Mouse (Mus musculus): ENCODE measurements around the gene Eci1. TPM values are rescaled to one million over a fixed set of nuclear protein-coding genes. Genes with fewer than 3 reads are reported as not detected.
A peak's percentile ranks its signal among the peaks of the same experiment; 100 is the strongest.

The Eci1 gene
- polyA plus RNA-seq, 1 experiment from 2014 or later, result 74.6 TPM

DNA sequence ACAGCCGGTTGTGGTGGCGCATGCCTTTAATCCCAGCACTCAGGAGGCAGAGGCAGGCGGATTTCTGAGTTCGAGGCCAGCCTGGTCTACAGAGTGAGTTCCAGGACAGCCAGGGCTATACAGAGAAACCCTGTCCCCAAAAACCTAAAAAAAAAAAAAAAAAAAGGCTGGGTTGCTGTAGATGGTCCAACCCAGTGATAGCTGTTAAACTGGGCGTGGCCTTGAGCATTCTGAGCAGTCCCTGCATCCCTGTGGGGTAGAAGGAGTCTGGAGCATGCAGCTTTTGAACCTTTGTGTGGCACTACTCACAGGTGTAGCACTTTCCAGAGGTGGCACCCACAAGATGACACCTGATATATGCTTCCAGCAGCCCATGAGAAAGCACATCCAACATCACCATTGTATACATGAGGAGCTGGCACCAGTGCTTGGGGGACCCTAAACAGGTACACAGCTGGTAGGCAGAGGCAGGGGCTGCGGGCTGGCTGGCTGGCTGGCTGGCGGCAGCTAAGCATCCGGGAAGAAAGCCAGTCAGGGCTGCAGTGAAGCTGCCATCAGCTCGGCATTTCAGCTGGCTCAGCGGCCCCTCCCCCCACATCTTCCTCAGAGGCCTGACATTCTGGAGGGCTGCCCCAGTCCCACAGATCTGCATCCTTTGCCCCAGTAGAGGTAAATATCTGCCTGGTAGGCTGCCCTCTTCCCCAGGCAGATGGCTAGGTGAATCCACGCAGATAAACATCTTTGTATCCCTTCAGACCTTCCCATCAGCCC, 58.8 kb downstream of the Eci1 start:
- ATAC-seq (replicated peaks; ENCODE audit: insufficient number of reproducible peaks, low FRiP score, low TSS enrichment, low read depth) (no peak; the same call in 1 of the 2 replicates), DNase-seq (ENCODE audit: low spot score) (no peak)
- WGBS, result 46% methylated on average over 11 of the region's 11 CpGs
- H3K4me2 ChIP-seq (ENCODE audit: low read depth, low read length), result no peak overlapping the region
- H3K9ac ChIP-seq (replicated peaks; ENCODE audit: low read length), result peak overlapping the region; percentile 3; the same call in 1 of the 2 replicates
- no peak overlapping the region for H3K4me3 ChIP-seq (ENCODE audit: low read depth, low read length)
- H3K27ac ChIP-seq (replicated peaks; ENCODE audit: low read depth, low read length), result no peak overlapping the region
- H3K36me3 ChIP-seq (replicated peaks; ENCODE audit: control insufficient read depth, insufficient read depth, low read depth, low read length), result no peaks in the 10 kb centered on the region
- no peaks in the 10 kb centered on the region for H3K9me3 ChIP-seq (replicated peaks; ENCODE audit: control insufficient read depth, low read length)
- H3K27me3 ChIP-seq (ENCODE audit: control insufficient read depth, insufficient read depth, low read length), result peaks cover 5% of the 10 kb centered on the region
- H3K4me1 ChIP-seq (ENCODE audit: control insufficient read depth, insufficient read depth, low read length), result peaks cover 5% of the 10 kb centered on the region

DNA sequence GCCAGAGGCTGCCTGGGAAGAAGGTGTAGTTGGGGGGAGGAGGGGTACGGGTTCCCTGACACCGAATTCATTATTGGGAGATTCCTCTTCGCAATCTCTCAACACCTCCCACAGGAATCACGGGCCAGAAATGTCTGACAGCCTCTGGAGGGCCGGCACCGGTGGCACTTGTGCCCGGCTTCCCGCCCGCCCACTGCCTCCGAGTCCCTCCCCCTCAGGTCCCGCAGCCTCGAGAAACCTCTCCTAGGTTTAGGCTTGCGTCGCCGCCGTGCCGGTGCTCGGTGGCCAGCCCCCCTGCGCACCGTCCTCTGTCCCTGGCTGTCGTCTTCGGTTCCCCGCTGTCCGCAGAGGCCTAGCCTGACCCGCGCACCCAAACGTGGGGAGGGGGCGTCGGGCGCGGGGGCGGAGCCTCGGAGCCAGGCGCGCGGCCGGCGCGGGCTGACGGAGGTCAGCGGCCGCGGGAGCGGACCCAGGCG, 61.8 kb downstream of the Eci1 start, which contains the start of gene Caskin1:
Gene Caskin1 (plus strand): TSS at position 416 of the 476 bp plus-strand sequence.
- ATAC-seq (replicated peaks; ENCODE audit: insufficient number of reproducible peaks, low FRiP score, low TSS enrichment, low read depth) (peak; percentile 45), DNase-seq (ENCODE audit: low spot score) (peak; percentile 53)
- Histone ChIP-seq H3K27me3 (ENCODE audit: control insufficient read depth, insufficient read depth, low read length) (peaks cover 5% of the 10 kb centered on the region), H3K9ac (replicated peaks; ENCODE audit: low read length) (peak within 1 kb of the TSS; percentile 78), H3K9me3 (replicated peaks; ENCODE audit: control insufficient read depth, low read length) (no peaks in the 10 kb centered on the region), H3K27ac (replicated peaks; ENCODE audit: low read depth, low read length) (peak within 1 kb of the TSS; percentile 65), H3K36me3 (replicated peaks; ENCODE audit: control insufficient read depth, insufficient read depth, low read depth, low read length) (no peaks in the 10 kb centered on the region), H3K4me3 (ENCODE audit: low read depth, low read length) (peak within 1 kb of the TSS; percentile 75), H3K4me2 (ENCODE audit: low read depth, low read length) (peak within 1 kb of the TSS; percentile 98), H3K4me1 (ENCODE audit: control insufficient read depth, insufficient read depth, low read length) (peaks cover 5% of the 10 kb centered on the region)
- WGBS, result 0% methylated on average over 34 of the region's 45 CpGs

DNA sequence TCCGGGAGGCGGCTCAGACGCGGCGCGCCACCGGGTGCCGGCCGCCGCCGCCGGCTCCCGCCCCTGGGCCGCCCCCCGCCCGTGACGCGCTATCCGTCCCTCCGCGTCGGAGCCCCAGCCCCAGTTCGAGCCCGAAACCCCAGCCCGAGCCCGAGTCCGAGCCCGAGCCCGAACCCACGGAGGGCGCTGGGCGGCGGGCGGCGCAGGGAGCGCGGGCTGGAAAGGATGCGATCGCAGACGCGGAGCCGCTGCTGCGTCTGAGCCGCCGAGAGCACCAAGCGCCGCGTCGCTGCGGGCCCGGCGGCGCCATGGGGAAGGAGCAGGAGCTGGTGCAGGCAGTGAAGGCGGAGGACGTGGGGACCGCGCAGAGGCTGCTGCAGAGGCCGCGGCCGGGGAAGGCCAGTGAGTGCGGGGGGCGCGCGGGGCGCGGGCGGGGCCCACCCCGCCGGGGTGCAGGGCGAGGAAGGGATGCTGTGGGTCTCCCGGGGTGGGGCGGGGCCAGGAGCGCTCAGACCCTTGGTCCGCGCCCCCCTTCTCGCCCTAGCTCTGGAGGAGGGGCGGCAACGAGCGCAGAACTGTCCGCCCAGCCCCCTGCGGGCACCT, 62.3 kb downstream of the Eci1 start:
- peak; percentile 46 for ATAC-seq (replicated peaks; ENCODE audit: insufficient number of reproducible peaks, low FRiP score, low TSS enrichment, low read depth)
- Histone ChIP-seq H3K27me3 (ENCODE audit: control insufficient read depth, insufficient read depth, low read length) (peaks cover 5% of the 10 kb centered on the region), H3K4me3 (ENCODE audit: low read depth, low read length) (peak overlapping the region; percentile 75), H3K9ac (replicated peaks; ENCODE audit: low read length) (peak overlapping the region; percentile 78), H3K9me3 (replicated peaks; ENCODE audit: control insufficient read depth, low read length) (no peaks in the 10 kb centered on the region), H3K27ac (replicated peaks; ENCODE audit: low read depth, low read length) (peak overlapping the region; percentile 65), H3K36me3 (replicated peaks; ENCODE audit: control insufficient read depth, insufficient read depth, low read depth, low read length) (no peaks in the 10 kb centered on the region), H3K4me1 (ENCODE audit: control insufficient read depth, insufficient read depth, low read length) (peaks cover 5% of the 10 kb centered on the region), H3K4me2 (ENCODE audit: low read depth, low read length) (peak overlapping the region; percentile 98)
- peak; percentile 55 for DNase-seq (ENCODE audit: low spot score)
- WGBS, result under 1% methylated on average over 66 of the region's 81 CpGs

Other genes starting within 250 kb of the Eci1 start
- gene Tbc1d24, start 221.1 kb upstream of the Eci1 start, polyA plus RNA-seq (2014; fragmentation: Nextera tagmentation; extraction: Ambion mirVana), result 3.7 and 5.4 TPM in 2 replicates
- 6.2 and 7.1 TPM in 2 replicates for gene Ntn3, start 217.1 kb upstream of the Eci1 start, polyA plus RNA-seq (2014; fragmentation: Nextera tagmentation; extraction: Ambion mirVana)
- 16.9 and 21.7 TPM in 2 replicates for gene Tedc2, start 205.8 kb upstream of the Eci1 start, polyA plus RNA-seq (2014; fragmentation: Nextera tagmentation; extraction: Ambion mirVana)
- 99.6 and 101 TPM in 2 replicates for gene Ccnf, start 175.2 kb upstream of the Eci1 start, polyA plus RNA-seq (2014; fragmentation: Nextera tagmentation; extraction: Ambion mirVana)
- gene Abca17, start 75.6 kb upstream of the Eci1 start, polyA plus RNA-seq (2014; fragmentation: Nextera tagmentation; extraction: Ambion mirVana), result 0.38 TPM in 1 of 2 replicates, not detected in the other
- gene Abca3, start 74.7 kb upstream of the Eci1 start, polyA plus RNA-seq (2014; fragmentation: Nextera tagmentation; extraction: Ambion mirVana), result 5.3 and 7.7 TPM in 2 replicates
- 349 and 363 TPM in 2 replicates for gene Rnps1, start 12.1 kb upstream of the Eci1 start, polyA plus RNA-seq (2014; fragmentation: Nextera tagmentation; extraction: Ambion mirVana)
- gene Dnase1l2, start 16.5 kb downstream of the Eci1 start, polyA plus RNA-seq (2014; fragmentation: Nextera tagmentation; extraction: Ambion mirVana), result 1.1 TPM in 2 replicates
- gene E4f1, start 43.7 kb downstream of the Eci1 start, polyA plus RNA-seq (2014; fragmentation: Nextera tagmentation; extraction: Ambion mirVana), result 10.3 and 11.1 TPM in 2 replicates
- 53.7 and 54.9 TPM in 2 replicates for gene Pgp, start 43.8 kb downstream of the Eci1 start, polyA plus RNA-seq (2014; fragmentation: Nextera tagmentation; extraction: Ambion mirVana)
- gene Bricd5, start 47.2 kb downstream of the Eci1 start, polyA plus RNA-seq (2014; fragmentation: Nextera tagmentation; extraction: Ambion mirVana), result 0.42 TPM in 1 of 2 replicates, not detected in the other
- 30.3 and 32.0 TPM in 2 replicates for gene Mlst8, start 52.4 kb downstream of the Eci1 start, polyA plus RNA-seq (2014; fragmentation: Nextera tagmentation; extraction: Ambion mirVana)
- gene Caskin1, start 62.0 kb downstream of the Eci1 start, polyA plus RNA-seq (2014; fragmentation: Nextera tagmentation; extraction: Ambion mirVana), result 2.6 and 2.8 TPM in 2 replicates
- gene Traf7, start 101.3 kb downstream of the Eci1 start, polyA plus RNA-seq (2014; fragmentation: Nextera tagmentation; extraction: Ambion mirVana), result 86.1 and 88.2 TPM in 2 replicates
- gene Rab26, start 107.6 kb downstream of the Eci1 start, polyA plus RNA-seq (2014; fragmentation: Nextera tagmentation; extraction: Ambion mirVana), result 1.4 and 1.8 TPM in 2 replicates
- 9.6 and 16.6 TPM in 2 replicates for gene Pkd1, start 123.2 kb downstream of the Eci1 start, polyA plus RNA-seq (2014; fragmentation: Nextera tagmentation; extraction: Ambion mirVana)
- gene Tsc2, start 206.0 kb downstream of the Eci1 start, polyA plus RNA-seq (2014; fragmentation: Nextera tagmentation; extraction: Ambion mirVana), result 46.2 and 56.4 TPM in 2 replicates
- 18.6 and 22.9 TPM in 2 replicates for gene Nthl1, start 206.0 kb downstream of the Eci1 start, polyA plus RNA-seq (2014; fragmentation: Nextera tagmentation; extraction: Ambion mirVana)
- 48.3 and 50.2 TPM in 2 replicates for gene Slc9a3r2, start 223.7 kb downstream of the Eci1 start, polyA plus RNA-seq (2014; fragmentation: Nextera tagmentation; extraction: Ambion mirVana)
- 0.48 TPM in 1 of 2 replicates, not detected in the other for gene Npw, start 231.8 kb downstream of the Eci1 start, polyA plus RNA-seq (2014; fragmentation: Nextera tagmentation; extraction: Ambion mirVana)
- gene Zfp598, start 243.0 kb downstream of the Eci1 start, polyA plus RNA-seq (2014; fragmentation: Nextera tagmentation; extraction: Ambion mirVana), result 24.1 and 26.6 TPM in 2 replicates